Mouse (Mus musculus) lung, embryonic 16.5 days (tissue): ENCODE measurements at regions not wholly inside any gene's neighbourhood (a gene's known extent, or its start where the extent isn't known, plus 50 kb on each side); places are given as distances from the start of the nearest gene placed in this dataset.

Source experiments
- ATAC-seq: fragments of 200-750 bp; cut with Nextera tagmentation; 2 replicates; pipeline ENCODE4 v1.8.0; 2017; ENCODE audit warnings: low read depth, mild to moderate bottlenecking, moderate library complexity
- H3K27ac ChIP-seq: fragments of 300-500 bp; sonication (generic); 2 replicates; pipeline ENCODE4 v1.5.1; 2014; ENCODE audit warnings: mild to moderate bottlenecking, control low read depth, low read length
- H3K27me3 ChIP-seq: fragments of 300-500 bp; sonication (generic); 2 replicates; pipeline ENCODE4 v1.6.1; 2014; ENCODE audit warnings: low read depth, low read length, mixed read lengths; ENCODE audit not compliant: control insufficient read depth, insufficient read depth
- H3K36me3 ChIP-seq: fragments of 300-500 bp; sonication (generic); 2 replicates; pipeline ENCODE4 v1.6.1; 2014; ENCODE audit warnings: low read length; ENCODE audit not compliant: control insufficient read depth, insufficient read depth
- H3K4me1 ChIP-seq: fragments of 300-500 bp; sonication (generic); replicated peaks from 2 replicates; pipeline ENCODE4 v1.6.1; 2014; ENCODE audit warnings: low read length, mixed read lengths; ENCODE audit not compliant: control insufficient read depth, insufficient read depth
- H3K4me2 ChIP-seq: fragments of 300-500 bp; sonication (generic); 2 replicates; pipeline ENCODE4 v1.6.1; 2014; ENCODE audit warnings: low read depth, low read length, control low read depth
- H3K4me3 ChIP-seq: fragments of 300-500 bp; sonication (generic); 2 replicates; pipeline ENCODE4 v1.5.1; 2014; ENCODE audit warnings: mild to moderate bottlenecking, low read length, control low read depth
- H3K9ac ChIP-seq: fragments of 300-500 bp; sonication (generic); 2 replicates; pipeline ENCODE4 v1.6.1; 2014; ENCODE audit warnings: low read length, control low read depth
- H3K9me3 ChIP-seq: fragments of 300-500 bp; sonication (generic); 2 replicates; pipeline ENCODE4 v1.6.1; 2016; ENCODE audit warnings: low read length; ENCODE audit not compliant: control insufficient read depth
- WGBS: fragments of 180-500 bp; shearing (Covaris S2); extraction: QIAGEN DNeasy Blood & Tissue Kit; methylation state at CpG from one replicate; pipeline ENCODE4 v1.1.7; 2014; 5-methylcytosine and 5-hydroxymethylcytosine counted together

- Histone ChIP-seq H3K27me3 (no peaks in the 10 kb centered on the region), H3K4me3 (no peak overlapping the region), H3K27ac (no peak overlapping the region), H3K4me2 (no peak overlapping the region), H3K36me3 (no peaks in the 10 kb centered on the region), H3K9me3 (no peaks in the 10 kb centered on the region), H3K9ac (no peak overlapping the region), H3K4me1 (no peaks in the 10 kb centered on the region)
- no peak for ATAC-seq
- WGBS: 71% methylated on average over 5 of the region's 5 CpGs
These were observed 122.3 kb downstream of the Kctd15 start for GRCm38 (mm10) chr7:34534241-34534640.

DNA sequence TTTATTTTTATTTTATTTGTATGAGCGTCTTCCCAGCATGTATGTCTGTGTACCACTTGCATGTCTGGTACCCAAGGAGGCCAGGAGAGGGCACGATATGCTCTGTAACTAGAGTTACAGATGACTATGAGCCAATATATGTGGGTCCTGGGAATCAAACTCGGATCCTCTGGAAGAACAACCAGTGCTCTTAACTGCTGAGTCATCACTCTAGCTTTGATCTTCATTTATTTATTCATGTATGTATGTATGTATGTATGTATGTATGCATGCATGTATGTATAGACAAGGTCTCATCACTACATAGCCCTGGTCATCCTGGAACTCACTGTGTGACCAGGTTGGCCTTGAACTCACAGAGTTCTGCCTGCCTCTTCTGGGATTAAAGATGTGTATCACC, 124.9 kb downstream of the Kctd15 start:
- 67% methylated on average over 3 of the region's 3 CpGs for WGBS
- H3K36me3 ChIP-seq: no peaks in the 10 kb centered on the region
- H3K27me3 ChIP-seq: no peaks in the 10 kb centered on the region
- H3K4me2 ChIP-seq: no peak overlapping the region
- H3K4me3 ChIP-seq: no peak overlapping the region
- no peaks in the 10 kb centered on the region for H3K9me3 ChIP-seq
- no peak for ATAC-seq
- no peaks in the 10 kb centered on the region for H3K4me1 ChIP-seq
- H3K9ac ChIP-seq: no peak overlapping the region
- H3K27ac ChIP-seq: no peak overlapping the region

DNA sequence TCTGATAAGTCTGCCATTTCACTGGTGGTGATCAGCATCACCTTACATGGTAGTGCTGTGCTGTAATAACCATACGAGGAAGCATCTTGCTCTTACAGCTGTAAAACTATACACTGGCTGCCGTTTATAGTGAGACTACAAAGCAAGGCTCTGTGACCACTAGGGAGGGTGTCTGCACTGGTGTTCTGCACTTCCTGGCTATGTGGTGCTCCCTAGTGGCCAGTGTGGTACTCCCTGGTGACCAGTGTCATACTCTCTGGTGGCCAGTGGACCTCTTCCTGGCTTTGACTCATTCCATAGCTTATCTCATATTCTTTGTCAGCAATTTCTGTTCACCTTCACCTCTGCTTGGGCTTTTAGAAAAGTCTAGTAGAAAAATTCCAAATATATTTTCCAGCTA, 114.7 kb upstream of the Lsm14a start:
- H3K27ac ChIP-seq: no peak overlapping the region
- H3K9ac ChIP-seq: no peak overlapping the region
- no peak overlapping the region for H3K4me3 ChIP-seq
- no peaks in the 10 kb centered on the region for H3K36me3 ChIP-seq
- no peak overlapping the region for H3K4me2 ChIP-seq
- no peaks in the 10 kb centered on the region for H3K27me3 ChIP-seq
- no peaks in the 10 kb centered on the region for H3K9me3 ChIP-seq
- H3K4me1 ChIP-seq: no peaks in the 10 kb centered on the region
- 62% methylated on average over 2 of the region's 2 CpGs for WGBS
- no peak for ATAC-seq

GRCm38 (mm10) chr7:34506816-34507215, 113.7 kb upstream of the Lsm14a start:
- H3K4me2 ChIP-seq: no peak overlapping the region
- 68% methylated on average over 4 of the region's 4 CpGs for WGBS
- ATAC-seq: no peak

DNA sequence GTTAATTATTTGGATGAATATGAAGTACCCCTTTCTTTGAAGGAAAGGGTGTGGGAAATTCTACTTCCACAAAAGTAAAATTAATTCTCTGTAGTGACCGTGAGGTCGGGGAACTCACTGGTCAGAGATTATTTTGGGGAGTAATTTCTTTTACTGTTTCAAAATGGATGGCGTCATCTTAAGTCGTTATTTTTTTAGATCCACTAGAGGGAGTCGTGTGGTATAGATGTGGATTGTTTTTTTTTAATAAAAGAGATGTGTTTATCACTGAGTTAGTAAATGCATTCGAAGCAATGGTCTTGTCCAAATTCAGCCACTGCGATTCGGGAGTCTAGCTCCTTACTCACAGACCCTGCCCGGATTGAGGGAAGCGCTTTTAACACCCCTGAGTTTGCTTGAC, 100.8 kb upstream of the Lsm14a start:
- Histone ChIP-seq H3K27ac (no peak overlapping the region), H3K4me1 (no peaks in the 10 kb centered on the region), H3K4me3 (no peak overlapping the region), H3K4me2 (no peak overlapping the region), H3K27me3 (no peaks in the 10 kb centered on the region), H3K9me3 (no peaks in the 10 kb centered on the region), H3K36me3 (no peaks in the 10 kb centered on the region), H3K9ac (no peak overlapping the region)
- 60% methylated on average over 10 of the region's 10 CpGs for WGBS
- no peak for ATAC-seq

More at GRCm38 (mm10) chr7:34506816-34507215, 113.7 kb upstream of the Lsm14a start:
- no peaks in the 10 kb centered on the region for H3K36me3 ChIP-seq
- H3K27ac ChIP-seq: no peak overlapping the region
- no peaks in the 10 kb centered on the region for H3K9me3 ChIP-seq
- no peaks in the 10 kb centered on the region for H3K27me3 ChIP-seq
- H3K9ac ChIP-seq: no peak overlapping the region
- H3K4me3 ChIP-seq: no peak overlapping the region
- no peaks in the 10 kb centered on the region for H3K4me1 ChIP-seq

DNA sequence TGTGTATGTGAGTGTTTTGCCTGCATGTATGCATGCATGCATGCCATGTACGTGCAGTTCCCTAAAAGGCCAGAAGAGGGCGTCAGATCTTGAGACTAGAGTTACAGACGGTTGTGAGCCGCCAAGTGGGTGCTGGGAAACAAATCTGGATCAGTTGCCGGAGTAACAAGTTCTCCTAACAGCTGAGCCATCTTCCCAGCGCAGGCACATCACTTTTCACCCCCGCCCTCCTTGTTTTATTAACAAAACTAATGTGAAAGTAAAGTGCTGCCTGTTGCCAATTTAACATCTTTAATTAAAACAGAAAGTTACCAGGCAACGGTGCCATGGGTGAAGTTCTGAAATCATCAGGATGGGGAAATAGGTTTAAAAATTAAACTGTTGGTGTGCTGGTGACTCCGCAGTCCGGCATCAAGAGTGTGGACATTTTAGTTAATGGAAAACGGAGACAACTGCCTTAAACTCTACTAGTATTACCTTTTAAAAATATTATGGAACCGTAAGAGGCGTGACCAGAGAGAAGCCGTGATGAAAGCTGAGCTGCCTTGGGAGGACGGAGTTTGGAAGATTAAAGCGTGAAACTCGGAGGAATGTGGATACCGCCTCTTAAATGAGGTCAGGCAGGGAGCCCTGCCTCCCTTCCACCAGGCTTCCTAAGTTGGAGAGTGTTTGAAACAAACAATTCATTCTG, 91.9 kb upstream of the Lsm14a start:
- H3K9me3 ChIP-seq: no peaks in the 10 kb centered on the region
- H3K4me3 ChIP-seq: no peak overlapping the region
- 55% methylated on average over 18 of the region's 18 CpGs for WGBS
- no peak overlapping the region for H3K4me2 ChIP-seq
- no peaks in the 10 kb centered on the region for H3K4me1 ChIP-seq
- H3K27ac ChIP-seq: no peak overlapping the region
- peak; percentile 67 for ATAC-seq
- no peaks in the 10 kb centered on the region for H3K36me3 ChIP-seq
- no peaks in the 10 kb centered on the region for H3K27me3 ChIP-seq
- H3K9ac ChIP-seq: no peak overlapping the region

- ATAC-seq: peak; percentile 70
- Histone ChIP-seq H3K27me3 (no peaks in the 10 kb centered on the region), H3K36me3 (no peaks in the 10 kb centered on the region), H3K4me3 (no peak overlapping the region), H3K9me3 (no peaks in the 10 kb centered on the region), H3K27ac (peak overlapping the region; percentile 4; the same call in 1 of the 2 replicates), H3K4me2 (peak overlapping the region; percentile 19; the same call in 1 of the 2 replicates), H3K9ac (no peak overlapping the region), H3K4me1 (no peaks in the 10 kb centered on the region)
- WGBS: 52% methylated on average over 7 of the region's 9 CpGs
These were observed 90.3 kb upstream of the Lsm14a start for GRCm38 (mm10) chr7:34483368-34483767.

GRCm38 (mm10) chr7:34480771-34481170, 87.7 kb upstream of the Lsm14a start:
- 59% methylated on average over 5 of the region's 5 CpGs for WGBS
- ATAC-seq: no peak

GRCm38 (mm10) chr7:34471003-34471402, 77.9 kb upstream of the Lsm14a start:
- Histone ChIP-seq H3K27ac (no peak overlapping the region), H3K4me3 (no peak overlapping the region), H3K36me3 (no peaks in the 10 kb centered on the region), H3K4me2 (no peak overlapping the region), H3K9ac (no peak overlapping the region), H3K27me3 (no peaks in the 10 kb centered on the region), H3K9me3 (no peaks in the 10 kb centered on the region), H3K4me1 (no peaks in the 10 kb centered on the region)
- no peak for ATAC-seq
- WGBS: 61% methylated on average over 14 of the region's 14 CpGs

More at GRCm38 (mm10) chr7:34480771-34481170, 87.7 kb upstream of the Lsm14a start:
- H3K4me3 ChIP-seq: no peak overlapping the region
- H3K4me1 ChIP-seq: no peaks in the 10 kb centered on the region
- H3K27me3 ChIP-seq: no peaks in the 10 kb centered on the region
- H3K9ac ChIP-seq: no peak overlapping the region
- H3K9me3 ChIP-seq: no peaks in the 10 kb centered on the region
- H3K36me3 ChIP-seq: no peaks in the 10 kb centered on the region
- no peak overlapping the region for H3K4me2 ChIP-seq
- no peak overlapping the region for H3K27ac ChIP-seq

DNA sequence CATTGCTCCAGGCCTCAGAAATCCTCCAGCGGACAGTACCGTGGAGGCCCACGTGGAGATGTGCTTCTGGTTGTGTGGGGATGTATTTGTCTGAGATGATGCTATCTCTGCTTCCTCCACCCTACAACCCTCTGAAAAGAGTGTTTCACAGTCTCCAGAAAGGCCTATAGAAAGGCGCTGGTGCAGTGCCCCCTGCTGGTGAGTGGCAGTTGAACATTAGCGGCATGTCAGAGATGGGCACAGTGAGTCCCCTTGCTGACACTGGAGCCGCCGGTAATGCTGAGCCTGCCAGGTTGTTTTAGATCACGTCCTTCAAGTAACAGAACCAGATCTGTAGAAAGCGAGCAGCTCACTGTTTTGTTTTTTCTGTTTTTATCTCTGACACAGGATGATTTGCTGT, 69.0 kb upstream of the Lsm14a start:
- no peaks in the 10 kb centered on the region for H3K4me1 ChIP-seq
- H3K36me3 ChIP-seq: no peaks in the 10 kb centered on the region
- no peak overlapping the region for H3K4me3 ChIP-seq
- WGBS: 54% methylated on average over 9 of the region's 9 CpGs
- H3K27ac ChIP-seq: no peak overlapping the region
- ATAC-seq: no peak
- no peaks in the 10 kb centered on the region for H3K9me3 ChIP-seq
- no peak overlapping the region for H3K4me2 ChIP-seq
- no peak overlapping the region for H3K9ac ChIP-seq
- H3K27me3 ChIP-seq: no peaks in the 10 kb centered on the region
